Mouse (Mus musculus) heart, adult 10 weeks (tissue): Measurements from ENCODE around the gene Faap100. TPM values are rescaled to one million over a fixed set of nuclear protein-coding genes. Genes with fewer than 3 reads are reported as not detected.

Experiments
- polyA plus RNA-seq: library from polyadenylated mRNA; stranded (reverse); fragments of 350-450 nt; fragmentation: Illumina TruSeq; extraction: RNeasy Lipid Tissue Mini Kit (QIAGEN cat#74804); gene quantifications from one replicate; pipeline ENCODE4 v1.2.3, GENCODE M21; 2014; ENCODE audit warnings: low read depth, low replicate concordance

Faap100 gene
- polyA plus RNA-seq: 12.4 TPM

DNA sequence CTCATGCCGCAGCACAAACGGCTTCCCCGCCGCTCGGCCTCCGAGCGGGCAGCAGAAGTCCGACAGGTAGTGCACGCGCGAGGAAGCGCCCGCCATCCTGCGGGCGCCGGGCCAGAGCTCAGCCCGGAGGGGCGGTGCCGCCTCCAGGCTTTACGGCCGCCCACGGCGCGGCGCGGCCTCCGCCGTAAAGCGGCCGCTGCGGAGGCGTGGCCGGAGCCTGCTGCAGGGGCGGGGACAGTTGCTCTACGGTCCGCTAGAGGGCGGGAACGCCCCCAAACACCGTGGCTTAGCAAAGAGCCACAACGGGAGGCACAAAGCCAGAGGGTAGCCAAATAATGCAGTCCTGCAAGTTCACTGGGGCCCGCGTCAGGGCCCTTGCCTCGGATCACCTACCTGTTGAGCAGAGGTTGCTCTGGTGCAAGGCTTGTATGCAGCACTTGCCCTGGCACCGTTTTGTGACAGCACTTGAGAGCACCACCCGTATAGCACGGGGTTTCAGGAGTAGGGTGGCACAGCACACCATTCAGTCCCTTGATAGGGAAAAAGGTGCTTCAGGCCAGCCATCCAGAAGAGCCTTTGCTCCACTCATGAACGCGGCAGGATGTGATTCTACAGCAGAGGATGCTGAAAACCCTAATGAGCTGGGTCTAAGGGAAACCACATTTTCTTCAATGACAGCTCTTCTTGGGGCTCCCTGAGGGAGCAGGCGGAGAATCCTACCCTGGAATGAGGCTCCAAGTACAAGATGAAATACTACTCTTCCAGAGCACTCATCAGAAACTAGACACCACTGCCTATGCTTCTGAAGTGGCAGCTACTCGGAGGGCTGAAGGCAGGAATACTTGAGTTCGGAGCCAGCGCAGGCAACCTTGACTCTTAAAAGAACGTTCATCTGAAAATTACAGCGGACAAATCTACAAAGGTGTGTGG, at the start of gene Faap100:
TSS of gene Faap100 (minus strand) at position 154 of the 930 bp plus-strand sequence.

DNA sequence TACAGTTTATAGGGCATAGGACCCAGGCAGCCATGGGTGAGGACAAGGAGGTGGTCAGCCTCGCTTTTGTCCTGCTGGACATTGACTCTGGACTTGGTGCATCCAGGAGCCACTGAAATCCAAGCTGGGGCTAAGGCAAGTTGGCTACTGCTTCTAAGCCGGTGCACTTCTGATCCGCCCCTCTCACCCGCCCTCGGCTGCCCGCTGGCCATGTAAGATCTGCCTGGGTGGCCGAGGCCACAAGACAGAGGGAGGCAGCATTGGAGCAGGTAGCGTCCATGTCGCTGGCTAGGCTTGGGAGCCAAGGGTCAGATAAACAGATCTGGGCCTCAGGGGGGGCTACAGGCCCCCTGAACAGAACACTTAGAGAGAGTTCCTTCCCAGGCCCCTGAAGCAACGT, 17.3 kb downstream of the Faap100 start, which contains the start of gene Fscn2:
TSS of gene Fscn2 (plus strand) at position 240 of the 400 bp plus-strand sequence.

DNA sequence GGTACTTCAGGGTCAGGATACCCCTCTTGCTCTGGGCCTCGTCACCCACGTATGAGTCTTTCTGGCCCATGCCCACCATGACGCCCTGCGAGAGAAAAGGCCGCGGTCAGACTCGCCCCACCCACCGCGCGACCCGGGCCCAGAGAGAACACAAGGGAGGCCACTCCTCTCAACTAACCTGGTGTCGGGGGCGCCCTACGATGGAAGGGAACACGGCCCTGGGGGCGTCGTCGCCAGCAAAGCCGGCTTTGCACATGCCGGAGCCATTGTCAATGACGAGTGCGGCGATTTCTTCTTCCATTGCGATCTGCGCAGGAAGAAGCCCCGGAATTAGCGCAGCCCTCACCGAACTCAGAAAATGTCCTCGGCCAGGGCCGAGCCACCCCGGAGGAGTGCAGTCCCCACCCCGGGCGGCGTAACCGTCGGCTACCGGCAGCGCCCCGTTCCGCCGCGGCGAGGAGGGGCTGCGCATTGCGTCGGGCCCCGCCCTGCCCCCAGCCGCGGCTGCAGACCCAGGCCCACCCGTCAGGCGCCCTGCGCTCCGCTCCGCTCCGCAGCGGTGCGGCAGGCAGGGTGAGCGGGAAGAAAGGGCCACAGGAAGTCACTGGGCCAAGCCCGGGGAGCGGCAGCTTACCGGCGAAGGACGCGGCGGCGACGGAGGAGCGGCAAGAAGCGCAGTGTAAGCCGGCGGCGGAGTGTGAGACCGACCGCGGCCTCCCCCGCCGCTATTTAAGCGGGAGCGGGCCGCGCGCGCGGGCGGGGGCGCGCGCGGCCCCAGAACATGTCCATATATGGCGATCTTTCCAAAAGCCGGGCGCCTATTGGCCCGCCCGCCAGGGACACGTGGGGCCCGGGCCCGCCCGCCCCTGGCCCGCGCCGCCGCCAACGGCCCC, 30.5 kb downstream of the Faap100 start, which contains the start of gene Actg1:
TSS of gene Actg1 (minus strand) at position 752 of the 893 bp plus-strand sequence.

Other genes starting within 250 kb of the Faap100 start
- 75.6 TPM for gene Slc38a10, start 227.4 kb downstream of the Faap100 start, polyA plus RNA-seq
- 8.2 TPM for gene Bahcc1, start 145.8 kb downstream of the Faap100 start, polyA plus RNA-seq
- 443 TPM for gene Actg1, start 30.2 kb downstream of the Faap100 start, polyA plus RNA-seq
- gene Fscn2, start 17.2 kb downstream of the Faap100 start, polyA plus RNA-seq: not detected
- 46.6 TPM for gene Nploc4, start 58.9 kb upstream of the Faap100 start, polyA plus RNA-seq
- gene Tspan10, start 63.9 kb upstream of the Faap100 start, polyA plus RNA-seq: not detected
- 1.0 TPM for gene Pde6g, start 74.7 kb upstream of the Faap100 start, polyA plus RNA-seq
- 53.5 TPM for gene Oxld1, start 79.3 kb upstream of the Faap100 start, polyA plus RNA-seq
- 10.3 TPM for gene Ccdc137, start 79.4 kb upstream of the Faap100 start, polyA plus RNA-seq
- 11.3 TPM for gene Arl16, start 88.8 kb upstream of the Faap100 start, polyA plus RNA-seq
- gene Mrpl12, start 105.8 kb upstream of the Faap100 start, polyA plus RNA-seq: 230 TPM
- gene Slc25a10, start 113.1 kb upstream of the Faap100 start, polyA plus RNA-seq: 12.9 TPM
- gene Gcgr, start 151.9 kb upstream of the Faap100 start, polyA plus RNA-seq: 0.81 TPM
- 64.9 TPM for gene Mcrip1, start 171.0 kb upstream of the Faap100 start, polyA plus RNA-seq
- not detected for gene Ppp1r27, start 172.4 kb upstream of the Faap100 start, polyA plus RNA-seq
- gene P4hb, start 194.5 kb upstream of the Faap100 start, polyA plus RNA-seq: 176 TPM
- 159 TPM for gene Arhgdia, start 202.9 kb upstream of the Faap100 start, polyA plus RNA-seq
- gene Alyref, start 219.6 kb upstream of the Faap100 start, polyA plus RNA-seq: 25.3 TPM
- gene Anapc11, start 219.7 kb upstream of the Faap100 start, polyA plus RNA-seq: 53.2 TPM
- not detected for gene Npb, start 229.7 kb upstream of the Faap100 start, polyA plus RNA-seq
- 72.2 TPM for gene Pcyt2, start 239.2 kb upstream of the Faap100 start, polyA plus RNA-seq
- gene Sirt7, start 246.5 kb upstream of the Faap100 start, polyA plus RNA-seq: 16.4 TPM